Mouse (Mus musculus) thymus, adult 18-20 months (tissue): ENCODE results near the gene Rsph1.

ENCODE experiments used
- DNase-seq, 2 experiments: peaks; one replicate each; pipeline ENCODE4 v3.0.0; 2022; ENCODE audit warnings: mixed read lengths in 2 of 2

Gene Rsph1

DNA sequence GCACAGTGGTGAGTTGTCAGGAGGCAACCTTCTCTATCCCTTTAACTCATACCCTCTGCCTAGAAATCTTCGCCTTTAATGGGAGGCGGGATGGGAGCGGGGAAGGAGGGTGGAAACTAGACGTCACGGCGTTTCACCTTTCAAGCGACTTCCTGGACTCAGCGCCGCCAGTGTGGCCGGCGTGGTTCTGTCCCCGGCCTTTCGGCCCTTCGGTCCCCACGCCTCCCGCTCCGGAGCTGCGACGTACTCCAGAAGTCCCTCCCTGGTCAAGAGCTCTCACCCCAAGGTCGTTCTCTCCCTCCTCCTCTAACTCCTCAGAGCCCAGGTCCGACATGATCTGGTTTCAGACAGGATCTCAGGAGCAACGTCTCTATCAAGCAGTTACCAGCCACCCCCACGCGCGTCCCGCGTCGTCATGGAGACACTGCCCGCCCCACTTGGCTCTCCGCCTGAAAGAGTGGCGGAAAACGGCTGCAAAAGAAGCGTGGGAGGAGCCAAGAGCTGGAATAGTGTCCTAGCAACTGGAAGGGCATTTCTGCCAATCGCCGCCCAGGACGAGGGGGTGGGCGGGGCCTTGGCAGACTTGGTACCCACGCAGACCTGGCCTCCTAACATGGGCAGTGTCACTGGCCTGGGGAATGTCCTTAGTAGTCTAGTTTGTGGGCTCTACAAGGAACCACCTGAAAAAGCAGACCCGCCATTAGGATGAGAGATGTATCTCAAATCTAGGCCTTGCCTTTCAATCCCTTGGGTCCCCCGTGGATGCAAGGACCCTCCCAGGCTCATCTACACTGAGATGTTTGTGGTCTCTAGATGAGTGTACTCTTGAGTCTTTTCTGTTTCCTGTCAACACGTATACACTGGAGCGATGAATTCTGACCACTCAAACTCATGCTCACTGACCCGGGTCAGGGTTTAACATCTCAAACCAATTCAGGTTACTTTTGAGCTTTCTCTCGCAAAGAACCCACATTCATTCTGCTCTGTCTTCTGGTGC is at the start of gene Rsph1:
Gene Rsph1, minus strand, starts transcription at position 462 of the 997 bp plus-strand sequence.
- DNase-seq, result peak; percentile 90 to 94

GRCm38 (mm10) chr17:31326220-31326852 is 49.2 kb upstream of the Rsph1 start:
- DNase-seq, result no peak

DNA sequence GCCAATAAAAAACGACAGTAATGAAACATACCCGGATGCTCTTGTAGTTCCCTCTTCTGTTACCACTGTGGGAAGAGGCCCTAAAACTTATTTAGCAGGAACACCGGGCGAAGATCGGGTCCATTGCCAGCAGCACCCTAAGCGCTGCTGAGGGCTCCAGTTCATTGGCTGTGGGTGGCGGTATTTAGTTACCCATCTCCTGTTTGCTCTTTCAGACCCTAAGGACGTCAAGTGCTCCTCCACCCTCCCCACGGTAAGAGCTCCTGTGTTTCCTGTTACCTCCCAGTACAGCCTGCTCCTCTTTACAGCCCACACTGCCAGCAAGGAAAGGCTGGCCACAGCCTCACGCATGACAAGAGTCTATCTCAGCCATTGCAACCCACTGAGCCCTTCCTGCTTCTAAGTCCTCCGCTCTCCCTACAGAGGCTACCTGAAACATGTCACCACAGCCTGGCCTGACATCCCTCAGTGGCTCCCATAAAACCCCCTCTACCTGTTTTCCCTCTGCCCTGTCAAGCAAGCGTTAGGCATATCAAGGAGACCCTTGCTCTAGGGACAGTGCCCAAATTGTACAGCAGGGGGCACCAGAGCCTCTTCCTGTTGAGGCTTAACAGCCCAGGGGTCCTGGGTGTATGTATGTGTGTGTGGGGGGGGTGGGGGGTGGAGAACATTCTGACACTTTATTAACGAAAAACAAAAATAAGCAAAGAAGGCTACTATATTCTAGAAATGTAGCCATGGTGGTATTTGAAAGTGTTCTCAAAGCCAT is 48.5 kb upstream of the Rsph1 start:
- DNase-seq, result peak in 1 of 2 experiments; percentile 51

DNA sequence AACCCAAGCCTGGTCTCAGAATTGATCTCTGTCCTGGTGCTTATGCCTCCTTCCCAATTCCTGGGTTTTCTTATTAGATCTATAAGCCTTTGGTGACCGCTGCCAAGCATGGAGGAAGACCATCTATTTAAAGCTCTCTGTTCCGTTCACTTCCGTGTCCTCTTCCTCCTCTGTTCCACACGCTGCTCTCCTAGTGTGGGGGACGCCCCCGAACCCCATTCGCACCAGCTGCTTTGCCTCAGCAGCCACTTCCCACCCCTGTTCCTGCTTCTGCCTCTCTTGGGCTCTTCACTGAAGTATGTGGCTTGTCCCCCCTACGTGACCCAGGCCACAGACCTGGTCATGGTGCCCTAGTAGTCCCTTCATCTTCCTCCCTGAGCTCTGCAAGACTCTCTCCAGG is 47.0 kb upstream of the Rsph1 start:
- no peak for DNase-seq

GRCm38 (mm10) chr17:31323379-31323778 is 46.2 kb upstream of the Rsph1 start:
- no peak for DNase-seq

DNA sequence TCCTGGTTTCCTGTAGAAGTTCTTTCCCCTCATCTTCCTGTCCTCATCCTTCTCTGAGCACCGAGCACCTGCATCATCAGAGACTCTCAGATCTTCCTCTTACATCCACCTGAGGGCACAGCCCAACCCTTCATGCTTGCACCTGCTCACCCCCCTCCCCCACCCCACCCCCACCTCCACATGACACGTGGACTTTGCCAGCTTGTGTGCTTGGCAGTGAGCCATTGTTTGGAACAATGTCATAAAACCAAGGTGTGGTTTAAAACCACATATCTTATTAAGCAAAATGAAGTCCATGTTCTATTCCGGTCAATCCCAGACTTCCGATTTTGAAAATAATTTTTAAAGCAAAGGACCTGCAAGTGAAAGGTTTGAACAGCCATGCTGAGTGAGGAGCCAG is 45.3 kb upstream of the Rsph1 start:
- no peak for DNase-seq

- DNase-seq, result no peak
Observed at GRCm38 (mm10) chr17:31321425-31321824, 44.2 kb upstream of the Rsph1 start.

GRCm38 (mm10) chr17:31318906-31319767 is 42.0 kb upstream of the Rsph1 start:
- DNase-seq, result no peak

DNA sequence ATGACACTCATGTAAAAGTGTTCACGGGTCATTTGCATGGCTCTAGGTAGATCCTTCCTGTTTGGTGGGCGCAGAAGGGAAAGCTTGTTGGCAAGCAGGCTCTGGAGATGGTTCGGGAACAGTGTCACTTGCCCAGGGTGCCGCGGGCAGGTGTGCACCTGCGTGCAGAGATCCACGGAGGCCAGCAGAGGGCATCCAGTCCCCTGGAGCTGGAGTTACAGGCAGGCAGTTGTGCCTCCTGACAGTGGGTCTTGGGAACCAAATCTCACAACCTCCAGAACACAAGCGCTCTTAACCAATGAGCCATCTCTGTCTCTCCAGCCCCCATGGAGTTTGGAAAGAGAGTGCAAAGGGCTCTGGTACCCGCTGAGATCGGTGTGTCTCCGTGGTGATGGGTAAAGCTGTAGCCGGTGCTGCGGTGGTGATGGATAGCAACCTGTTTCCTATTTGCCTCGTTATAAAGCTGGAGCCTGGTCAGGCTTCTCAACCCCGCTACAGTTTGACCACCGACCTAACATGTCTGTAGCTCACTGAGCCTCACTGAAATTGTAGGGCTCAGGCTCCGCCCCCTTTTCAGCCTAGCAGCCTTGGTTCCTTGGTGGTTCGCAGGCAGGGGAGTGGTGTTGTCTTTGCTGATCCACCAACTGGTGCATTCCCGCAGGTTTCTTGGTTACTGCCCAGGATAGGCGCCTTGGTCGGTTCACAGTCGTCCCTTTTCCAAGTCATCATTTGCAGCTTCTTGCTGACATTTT is 40.5 kb upstream of the Rsph1 start:
- no peak for DNase-seq

GRCm38 (mm10) chr17:31316998-31317397 is 39.8 kb upstream of the Rsph1 start:
- no peak for DNase-seq

- DNase-seq, result no peak
Observed at GRCm38 (mm10) chr17:31315993-31316392, 38.8 kb upstream of the Rsph1 start.

- no peak for DNase-seq
Observed at GRCm38 (mm10) chr17:31315046-31315792, 38.0 kb upstream of the Rsph1 start.

DNA sequence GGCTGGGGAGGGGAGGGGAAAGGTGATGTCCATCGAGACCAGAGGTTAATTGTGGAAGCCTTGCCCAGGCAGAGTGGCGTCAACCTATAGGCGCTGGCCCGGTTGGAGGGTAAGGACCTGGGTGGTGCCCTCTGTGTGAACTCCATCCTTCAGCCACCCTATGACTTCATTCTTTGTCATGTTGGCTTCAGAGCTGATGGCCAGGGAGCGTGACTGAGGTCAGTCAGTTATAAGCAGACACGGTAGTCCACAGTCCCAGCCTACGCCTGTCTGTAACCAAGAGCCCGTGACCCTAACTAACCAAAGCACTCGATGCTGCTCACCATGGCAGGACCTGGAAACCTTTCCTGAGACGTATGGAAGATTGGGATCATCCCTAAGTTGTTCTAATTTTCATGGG is 35.5 kb upstream of the Rsph1 start:
- no peak for DNase-seq

GRCm38 (mm10) chr17:31311047-31311446 is 33.9 kb upstream of the Rsph1 start:
- no peak for DNase-seq

GRCm38 (mm10) chr17:31309281-31309793 is 32.2 kb upstream of the Rsph1 start:
- DNase-seq, result no peak

- no peak for DNase-seq
Observed at GRCm38 (mm10) chr17:31308291-31308816, 31.2 kb upstream of the Rsph1 start.

DNA sequence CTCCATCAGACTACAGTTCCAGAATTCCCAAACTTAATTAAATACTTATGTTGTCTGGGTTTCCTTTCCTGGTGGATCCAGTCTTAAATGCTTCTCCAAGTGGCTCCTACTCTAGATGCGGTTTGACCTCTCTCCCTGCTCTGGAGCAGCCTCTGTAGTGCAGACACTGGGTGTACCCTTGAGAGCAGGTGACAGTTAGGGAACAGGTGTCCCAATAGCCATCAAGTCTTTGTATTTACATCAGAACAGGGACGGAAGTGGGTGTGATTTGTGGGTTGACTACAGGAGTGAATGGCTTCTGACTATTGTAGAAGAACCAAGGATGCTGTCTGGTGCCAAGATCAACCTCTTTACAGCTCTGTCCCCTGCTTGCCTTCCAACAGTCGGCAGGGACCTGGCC is 30.6 kb upstream of the Rsph1 start:
- DNase-seq, result no peak

GRCm38 (mm10) chr17:31305776-31306120 is 28.6 kb upstream of the Rsph1 start:
- DNase-seq, result no peak

GRCm38 (mm10) chr17:31304895-31305775 is 28.0 kb upstream of the Rsph1 start:
- DNase-seq, result no peak
